Mouse (Mus musculus): ENCODE results near the gene Cpeb3.
"Not testable (repeated sequence)": the region's sequence is repeated elsewhere in the genome, so short reads cannot be mapped to it uniquely, and the experiment has no call there.

Cpeb3 gene

DNA sequence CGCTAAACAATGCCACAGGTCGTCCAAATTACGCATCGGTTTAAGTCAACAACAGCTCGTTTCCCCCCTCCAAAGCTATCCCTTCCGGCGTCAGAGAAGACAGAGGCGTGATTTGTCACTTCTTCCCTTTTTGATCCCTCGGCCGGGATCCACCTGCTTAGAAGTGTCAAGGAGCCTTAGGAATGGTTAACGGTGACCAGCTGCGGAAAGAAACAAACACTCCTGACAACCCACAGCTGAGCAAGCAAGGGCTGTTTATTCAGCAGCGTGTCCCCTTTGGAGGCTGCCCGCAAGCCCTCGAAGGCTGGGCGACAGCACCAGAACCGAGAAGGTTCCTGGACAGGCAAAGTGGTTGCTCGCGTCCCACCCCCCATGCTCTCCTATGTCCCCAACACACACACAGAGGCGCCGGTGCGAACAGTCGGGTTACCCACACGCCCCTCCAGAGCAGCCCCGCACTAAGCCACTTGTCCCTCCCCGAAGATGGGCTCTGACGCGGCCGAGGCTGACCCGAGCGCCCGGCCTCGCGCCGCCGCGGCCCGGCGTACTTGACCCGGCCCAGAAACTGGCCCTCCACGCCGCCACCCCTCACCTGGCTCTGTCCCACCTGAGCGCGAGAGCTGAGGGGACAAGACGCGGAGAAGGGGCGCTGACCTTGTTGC lies 1.6 kb downstream of the Cpeb3 start:
- peak in 1 of 2 experiments; percentile 44 for DNase-seq

DNA sequence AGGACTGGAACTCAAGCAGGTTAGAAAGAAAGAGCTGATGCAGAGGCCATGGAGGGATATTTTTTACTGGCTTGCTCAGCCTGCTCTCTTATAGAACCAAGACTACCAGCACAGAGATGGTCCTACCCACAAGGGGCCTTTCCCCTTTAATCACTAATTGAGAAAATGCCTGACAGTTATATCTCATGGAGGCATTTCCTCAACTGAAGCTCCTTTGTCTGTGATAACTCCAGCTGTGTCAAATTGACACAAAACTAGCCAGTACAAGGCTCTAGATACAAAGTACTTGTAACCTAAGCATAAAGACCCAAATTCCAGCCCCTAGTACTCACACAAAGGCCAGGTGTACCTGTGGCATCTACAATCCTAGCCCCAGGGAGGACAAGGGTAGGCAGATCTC lies 3.2 kb downstream of the Cpeb3 start:
- not testable (repeated sequence) for DNase-seq

- no peak for DNase-seq
Observed at GRCm38 (mm10) chr19:37203371-37203770, 5.0 kb downstream of the Cpeb3 start.

GRCm38 (mm10) chr19:37199889-37200288 lies 8.5 kb downstream of the Cpeb3 start:
- DNase-seq: no peak

GRCm38 (mm10) chr19:37198165-37198880 lies 10.1 kb downstream of the Cpeb3 start:
- no peak for DNase-seq

DNA sequence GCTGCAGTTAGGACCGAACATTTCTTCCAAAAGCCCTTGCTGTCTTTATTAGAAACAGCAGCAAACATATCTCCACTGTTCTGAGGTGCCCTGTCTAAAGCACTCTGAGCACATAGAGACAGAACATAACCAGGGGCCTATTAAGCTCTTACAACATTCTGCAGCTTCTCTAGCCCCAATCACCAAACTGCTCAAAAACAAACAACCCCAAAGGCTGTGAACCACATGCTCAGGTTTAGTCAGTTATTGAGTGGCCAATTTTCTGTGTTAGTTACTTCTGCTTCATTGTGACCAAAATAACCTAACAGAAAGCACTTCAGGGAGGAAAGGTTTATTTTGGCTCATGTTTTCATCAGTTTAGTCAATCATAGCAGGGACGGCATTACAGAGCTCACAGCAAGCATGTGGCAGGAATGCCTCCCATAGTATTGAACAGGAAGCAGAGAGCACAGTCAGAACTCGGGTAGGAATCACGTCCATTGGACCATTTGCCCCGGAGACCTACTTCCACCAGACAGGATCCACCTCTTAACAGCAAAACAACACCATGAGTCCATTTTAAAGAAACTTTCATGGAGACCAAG lies 15.8 kb downstream of the Cpeb3 start:
- DNase-seq: no peak

DNA sequence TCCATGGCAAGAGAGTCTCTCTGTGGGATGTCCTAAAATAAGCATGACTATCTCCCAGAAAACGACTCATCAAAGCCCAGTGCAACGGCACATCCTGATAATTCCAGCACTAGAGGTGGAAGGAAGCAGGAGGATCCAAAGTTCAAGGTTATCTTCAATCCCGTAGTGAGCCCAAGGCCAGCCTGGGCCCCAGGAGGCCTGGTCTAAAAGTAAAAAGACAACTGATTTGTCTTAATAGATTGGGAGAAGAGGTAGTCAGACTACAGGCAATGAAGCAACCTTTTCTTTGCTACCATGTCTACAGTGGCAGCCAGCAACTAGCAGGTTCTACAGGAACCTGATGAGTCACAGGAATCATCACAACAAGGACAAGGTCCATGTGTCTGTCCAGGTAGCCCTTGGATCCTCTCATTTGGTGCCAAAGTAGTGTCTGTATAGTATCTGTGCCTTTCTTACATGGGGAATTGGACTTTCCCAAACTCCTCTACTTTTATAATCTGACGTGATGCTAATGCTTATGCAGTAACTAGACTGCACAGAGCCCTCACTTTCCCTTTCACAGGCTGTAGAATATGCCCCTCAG lies 19.9 kb downstream of the Cpeb3 start:
- no peak for DNase-seq

DNA sequence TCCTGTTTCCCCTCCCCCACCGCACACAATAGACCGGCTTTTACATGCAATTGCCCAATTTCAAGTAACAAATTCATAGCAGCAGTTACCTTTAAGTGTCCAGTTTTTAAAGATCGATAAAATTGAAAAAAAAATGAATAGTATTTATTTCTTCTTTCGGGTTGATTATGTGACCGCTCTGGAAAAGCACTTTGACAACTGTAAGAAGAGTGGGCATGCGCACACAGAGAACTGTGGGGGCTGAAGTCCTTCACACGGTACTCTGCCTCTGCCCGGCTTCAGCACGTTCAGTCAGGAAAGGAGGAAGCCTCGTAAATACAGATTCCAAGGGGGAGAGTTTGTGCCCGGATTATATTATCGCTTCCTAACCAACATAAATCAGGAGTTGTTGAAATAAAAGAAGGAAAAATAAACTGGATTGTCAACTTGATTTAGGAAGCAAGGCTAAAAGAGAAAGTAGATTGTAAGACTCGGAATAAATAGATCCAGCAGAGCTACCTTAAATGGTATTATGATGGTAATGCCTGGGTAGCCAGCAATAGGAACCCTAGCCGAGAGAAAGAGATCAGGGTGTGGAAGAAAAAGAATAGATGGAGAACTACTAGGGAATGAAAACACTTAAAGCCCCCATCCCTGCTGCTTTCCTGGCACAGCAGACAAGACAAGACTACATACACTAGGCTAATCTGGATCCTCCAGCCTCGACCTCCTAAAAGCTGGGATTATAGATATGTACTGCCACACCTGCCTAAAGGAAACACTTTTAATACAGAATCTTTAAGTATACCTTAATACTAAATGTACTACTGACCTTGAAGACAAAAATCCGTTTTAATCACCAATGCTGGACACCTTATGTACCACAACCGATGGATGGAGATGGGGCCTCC lies 30.3 kb downstream of the Cpeb3 start:
- peak; percentile 13 to 29 for DNase-seq

GRCm38 (mm10) chr19:37176879-37177462 lies 31.4 kb downstream of the Cpeb3 start:
- no peak for DNase-seq

- DNase-seq: no peak
Observed at GRCm38 (mm10) chr19:37175919-37176318, 32.5 kb downstream of the Cpeb3 start.

DNA sequence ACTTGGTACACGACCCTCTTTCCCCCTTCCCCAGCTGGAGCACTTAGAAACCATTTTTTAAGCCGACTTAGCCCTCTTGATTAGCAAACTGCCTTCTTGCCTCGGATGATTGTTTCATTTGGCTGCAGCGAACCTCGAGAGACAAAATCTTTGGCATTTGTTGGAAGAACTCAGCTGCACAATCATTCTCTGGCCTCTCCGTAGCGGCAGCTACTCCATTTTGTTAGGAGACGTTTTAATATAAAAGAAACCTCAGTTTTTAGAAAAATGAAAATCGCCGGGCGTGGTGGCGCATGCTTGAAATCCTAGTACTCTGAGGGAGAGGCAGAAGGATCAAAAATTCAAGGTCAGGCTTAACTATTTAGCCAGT lies 33.0 kb downstream of the Cpeb3 start:
- DNase-seq: no peak

- DNase-seq: peak; percentile 67 to 69
Observed at GRCm38 (mm10) chr19:37174716-37175435, 33.5 kb downstream of the Cpeb3 start.

GRCm38 (mm10) chr19:37174116-37174715 lies 34.2 kb downstream of the Cpeb3 start:
- peak; percentile 43 to 54 for DNase-seq

DNA sequence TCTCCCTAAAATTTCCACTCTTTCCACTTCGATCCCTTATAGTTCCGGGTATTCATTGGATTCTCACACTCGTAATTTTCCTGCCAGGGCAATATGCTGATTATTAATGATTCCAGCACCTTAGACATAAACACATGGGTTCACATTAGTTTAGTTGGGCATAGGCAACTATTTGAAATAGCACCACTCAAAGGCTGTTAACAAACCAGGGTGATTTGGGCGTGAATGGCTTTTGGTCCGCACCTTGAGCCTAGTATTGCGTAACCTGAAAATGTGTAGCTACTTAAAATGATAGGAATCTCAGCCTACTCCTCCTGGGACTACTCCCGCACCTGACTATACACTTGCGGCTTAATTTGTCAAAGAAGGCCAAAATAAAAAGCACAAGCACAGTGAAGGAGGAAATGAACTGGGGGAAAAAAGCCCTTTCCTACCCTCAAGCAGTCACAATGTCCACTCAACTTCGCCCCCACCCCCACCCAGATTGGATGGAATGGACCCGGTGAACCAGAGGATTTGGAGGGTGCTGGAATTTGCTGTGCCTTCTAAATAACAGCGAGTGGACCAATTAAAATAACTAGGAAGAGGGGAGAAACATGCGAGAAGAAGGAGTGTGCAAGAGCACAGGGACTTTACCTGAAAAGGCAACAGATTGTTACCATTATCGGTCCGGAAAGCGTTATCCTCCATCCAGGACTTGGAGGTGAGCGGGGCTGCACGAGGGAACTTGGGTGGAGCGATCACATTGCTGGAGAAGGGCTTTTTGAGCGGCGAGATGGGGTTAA lies 34.9 kb downstream of the Cpeb3 start:
- no peak for DNase-seq

DNA sequence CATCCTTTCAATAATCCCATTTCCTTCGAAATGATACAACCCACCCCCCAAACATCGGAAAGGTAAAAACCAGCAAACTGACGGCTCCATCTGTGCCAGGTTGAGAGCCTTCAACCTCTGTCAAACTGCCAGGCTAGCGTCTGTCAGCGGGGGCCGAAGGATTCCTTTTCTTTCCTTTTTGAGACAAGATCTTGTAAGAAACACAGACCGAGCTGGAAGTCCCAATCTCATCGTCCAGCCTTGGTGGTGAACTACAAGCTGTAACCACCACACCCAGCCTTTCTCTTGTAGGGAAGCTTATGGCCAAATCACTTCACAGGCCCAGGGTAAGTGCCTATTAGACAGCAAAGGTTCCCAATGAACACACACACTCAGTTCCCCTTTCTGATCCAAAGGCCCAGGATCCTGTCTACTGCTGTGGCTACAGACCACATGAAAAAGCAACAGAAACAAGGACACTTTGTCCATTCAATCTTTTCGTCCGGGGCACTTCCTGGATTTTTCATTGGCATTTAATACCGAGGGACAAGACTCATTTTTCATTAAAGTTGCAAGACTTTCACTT lies 35.8 kb downstream of the Cpeb3 start:
- no peak for DNase-seq

DNA sequence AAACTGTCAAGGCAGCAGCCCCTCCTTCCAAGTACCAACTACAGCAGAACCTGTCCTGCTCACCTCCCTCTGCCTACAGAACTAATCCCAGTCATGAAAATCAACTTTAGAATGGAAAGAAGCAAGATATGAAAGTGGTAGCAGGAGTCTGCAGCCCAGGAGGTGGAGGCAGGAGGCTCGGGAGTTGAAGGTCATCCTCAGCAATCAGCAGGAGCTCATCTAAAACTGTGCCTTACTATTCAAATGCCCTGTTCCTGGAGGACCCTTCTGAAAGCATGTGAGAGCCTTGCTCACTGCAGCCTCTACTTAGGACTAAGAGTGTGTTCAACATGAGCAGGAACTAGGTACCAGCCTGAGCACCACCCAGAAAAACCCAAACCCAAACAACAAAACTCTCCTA lies 36.3 kb downstream of the Cpeb3 start:
- no peak for DNase-seq

- DNase-seq: peak; percentile 29
Observed at GRCm38 (mm10) chr19:37156770-37157336, 51.5 kb downstream of the Cpeb3 start.

- no peak for DNase-seq
Observed at GRCm38 (mm10) chr19:37156040-37156439, 52.4 kb downstream of the Cpeb3 start.

GRCm38 (mm10) chr19:37147145-37147544 lies 61.3 kb downstream of the Cpeb3 start:
- no peak for DNase-seq

DNA sequence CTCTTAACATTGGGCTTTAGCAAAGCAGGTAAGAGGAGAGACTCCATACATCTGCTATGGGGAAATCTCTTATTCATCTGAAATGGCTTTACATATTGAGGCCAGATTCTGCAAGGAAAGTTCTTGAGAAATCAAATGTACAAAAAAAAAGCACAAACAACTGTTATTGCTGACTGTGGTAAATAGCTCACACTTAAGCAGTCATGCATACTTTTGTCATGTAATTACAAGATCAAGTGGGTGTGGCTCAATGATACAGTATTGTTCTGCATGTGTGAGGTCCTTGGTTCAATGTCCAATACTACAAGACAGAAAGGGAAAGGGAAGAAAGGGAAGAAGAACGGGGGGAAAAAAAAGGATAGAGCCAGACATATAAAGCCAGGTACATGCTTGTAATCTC lies 62.6 kb downstream of the Cpeb3 start:
- no peak for DNase-seq

Measured in B cell, adult 2 months (primary cell).